Mouse (Mus musculus) olfactory bulb, adult 2 months (tissue): ENCODE data around the gene Vav1.

ENCODE experiments used
- CTCF ChIP-seq: fragments of 200-500 bp; IDR thresholded peaks from 2 replicates; pipeline ENCODE4 v1.5.1; 2012; ENCODE audit warnings: low read depth, mild to moderate bottlenecking, low read length, moderate library complexity; ENCODE audit not compliant: insufficient read depth
- POLR2A ChIP-seq: fragments of 200-500 bp; IDR thresholded peaks from 2 replicates; pipeline ENCODE4 v1.6.1; 2012; ENCODE audit warnings: mild to moderate bottlenecking, low read depth, low read length, moderate library complexity; ENCODE audit not compliant: insufficient read depth

DNA sequence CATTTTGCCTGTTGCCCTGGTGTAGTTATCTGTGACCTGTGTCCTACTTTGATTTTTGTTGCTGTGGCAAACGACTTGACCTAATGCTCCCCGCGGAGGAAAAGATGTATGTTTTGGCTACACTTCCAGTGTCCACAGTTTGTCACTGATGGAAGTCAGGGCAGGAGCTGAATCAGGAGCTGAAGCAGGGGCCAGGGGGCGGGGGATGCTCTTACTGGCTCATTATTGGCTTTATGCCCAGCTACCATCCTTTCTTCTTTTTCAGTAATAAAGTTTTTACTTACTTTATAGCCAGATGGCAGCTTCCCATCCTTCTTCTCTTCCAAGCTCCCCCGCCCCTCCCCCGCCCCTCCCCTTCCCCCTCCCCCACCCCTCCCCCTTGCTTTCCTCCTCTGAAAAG is 50.0 kb downstream of the Vav1 start:
- TF ChIP-seq POLR2A: no peak
- TF ChIP-seq CTCF: no peak
